Comparison of ENCODE assay signal across 8 mouse cellular contexts in the genomic region with DNA sequence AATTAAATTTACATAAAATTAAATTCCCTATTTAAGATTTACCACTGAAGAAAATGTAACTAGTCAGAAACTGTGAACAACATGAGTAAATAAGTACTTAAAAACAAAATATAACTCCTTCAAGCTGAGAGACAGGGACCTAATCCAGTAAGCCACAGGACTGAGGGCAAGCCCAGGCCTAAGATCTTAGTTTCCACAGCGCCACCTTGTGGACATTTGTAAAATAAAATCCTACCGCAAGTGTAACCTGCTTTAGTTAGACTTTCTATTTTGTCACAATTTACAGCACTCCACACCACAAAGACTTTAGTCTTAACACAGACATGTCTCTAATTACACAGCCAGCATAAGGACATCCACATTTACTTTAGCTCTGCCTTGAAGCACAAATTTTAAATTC. TPM values are rescaled to one million over a fixed set of nuclear protein-coding genes. Genes with fewer than 3 reads are reported as not detected.
DNase-seq lines count a peak whose midpoint lies in the region; ATAC-seq lines count a peak whose summit lies in the region.

No protein-coding gene starts in this region.

- H3K27ac ChIP-seq in intestine, embryonic 15.5 days, result no peak overlapping the region

- H3K4me2 ChIP-seq in intestine, embryonic 15.5 days (replicated peaks), result no peak overlapping the region

- H3K4me3 ChIP-seq in intestine, embryonic 15.5 days (replicated peaks), result no peak overlapping the region

- no peaks in the 10 kb centered on the region for H3K4me1 ChIP-seq in intestine, embryonic 15.5 days (replicated peaks)

- H3K9me3 ChIP-seq in intestine, embryonic 15.5 days, result no peaks in the 10 kb centered on the region

- H3K27me3 ChIP-seq in intestine, embryonic 15.5 days (replicated peaks), result no peaks in the 10 kb centered on the region

- DNase-seq in gastrocnemius, postnatal 10 days, result peak; percentile 52
- DNase-seq in gastrocnemius, adult 8-10 months (ENCODE audit: low spot score in 2 of 2), result no peak
- DNase-seq in A20 (ENCODE audit: low read depth, low spot score), result peak; percentile 75
- peak; percentile 84 for DNase-seq in embryo, embryonic 11 days
- DNase-seq in lung, postnatal 25 days (ENCODE audit: low spot score), result peak; percentile 53
- DNase-seq in spleen, postnatal 36 days (ENCODE audit: low spot score in 2 of 2), result peak; percentile 7 to 23

- H3K36me3 ChIP-seq in intestine, embryonic 15.5 days, result peaks cover 7% of the 10 kb centered on the region; the same call in 1 of the 2 replicates

- H3K9ac ChIP-seq in intestine, embryonic 15.5 days, result no peak overlapping the region

- peak; percentile 81 for ATAC-seq in activated CD4-positive, CD25-positive, alpha-beta regulatory T cell, adult 4 months
- peak; percentile 61; the same call in 1 of the 2 replicates for ATAC-seq in intestine, embryonic 15.5 days

- 6% methylated on average over 2 of the region's 2 CpGs for WGBS in intestine, embryonic 15.5 days

RNA-seq across cellular contexts. Expression of a gene that starts 30.1 kb away (rescaled TPM):
- total RNA-seq in gastrocnemius, postnatal 10 days (2021), result 10 to 100 TPM; 20.4 to 23.7 TPM
- 10 to 100 TPM; 16.5 to 18.5 (median 17.4) TPM for total RNA-seq in gastrocnemius, adult 8-10 months (2022)
- polyA plus RNA-seq in activated CD4-positive, CD25-positive, alpha-beta regulatory T cell, adult 4 months (2017; shearing (Covaris generic)), result 1 to 10 TPM; 7.2 to 8.0 TPM
- 12.1 TPM in 2 replicates for polyA plus RNA-seq in intestine, embryonic 15.5 days (2015; fragmentation: Nextera tagmentation; extraction: Ambion mirVana)

RNA-seq across cellular contexts. Expression of a gene that starts 43.5 kb away (rescaled TPM):
- total RNA-seq in gastrocnemius, postnatal 10 days (2021), result 10 to 100 TPM; 25.8 to 26.3 TPM
- total RNA-seq in gastrocnemius, adult 8-10 months (2022), result 10 to 100 TPM; 28.5 to 38.6 (median 28.8) TPM
- polyA plus RNA-seq in activated CD4-positive, CD25-positive, alpha-beta regulatory T cell, adult 4 months (2017; shearing (Covaris generic)), result 10 to 100 TPM; 42.1 to 53.8 TPM
- 36.2 and 40.2 TPM in 2 replicates for polyA plus RNA-seq in intestine, embryonic 15.5 days (2015; fragmentation: Nextera tagmentation; extraction: Ambion mirVana)

Comparison
In these comparisons a context has a peak if more than half of its experiments do, and no peak if none do; other contexts are left out.
1. DNase-seq: peak in gastrocnemius, postnatal 10 days (single experiment), A20 (single experiment), embryo, embryonic 11 days (single experiment), lung, postnatal 25 days (single experiment) and spleen, postnatal 36 days (2 of 2); none in gastrocnemius, adult 8-10 months (0 of 2).